ENCODE assay signal across 11 mouse cellular contexts in genomic region chr9:112725523-112725922, GRCm38 (mm10).
DNase-seq lines count a peak whose midpoint lies in the region; ATAC-seq and TF ChIP-seq lines count a peak whose summit lies in the region.
"Had no signal": no experiment of that assay in that cellular context is flagged by ENCODE, and none has a peak within 500 bp of the region (broad histone marks: within the 10 kb centered on the region; RNA-seq: fewer than 3 reads in every experiment).

No protein-coding gene starts in this region.

- no peaks in the 10 kb centered on the region for H3K27me3 ChIP-seq in intestine, postnatal 0 days (replicated peaks; ENCODE audit: control insufficient read depth, insufficient read depth, low read length)
- no peaks in the 10 kb centered on the region for H3K27me3 ChIP-seq in intestine, embryonic 15.5 days (replicated peaks)
- peaks cover 9% of the 10 kb centered on the region for H3K27me3 ChIP-seq in forebrain, embryonic 12.5 days
- H3K27me3 ChIP-seq: megakaryocyte, embryonic 14.5 days had no signal

- ATAC-seq in intestine, postnatal 0 days: no peak
- ATAC-seq in intestine, embryonic 15.5 days: no peak
- peak; percentile 68; the same call in 1 of the 2 replicates for ATAC-seq in forebrain, embryonic 12.5 days (ENCODE audit: low FRiP score)
- no peak for ATAC-seq in megakaryocyte-erythroid progenitor cell, adult 5-6 weeks (replicated peaks; ENCODE audit: low FRiP score, low TSS enrichment, poor library complexity, severe bottlenecking)

- peak; percentile 13 for DNase-seq in right cerebral cortex, postnatal 4 days
- no peak for DNase-seq in right cerebral cortex, postnatal 36 days (ENCODE audit: low spot score in 2 of 2)
- DNase-seq in retina, postnatal 1 day: peak; percentile 39
- DNase-seq in T-cell, adult 2 months (ENCODE audit: low spot score): no peak
- DNase-seq: cerebellum, adult 18-20 months; gastrocnemius, postnatal 25 days had no signal

- no peaks in the 10 kb centered on the region for H3K36me3 ChIP-seq in intestine, postnatal 0 days (ENCODE audit: control insufficient read depth, insufficient read depth)
- H3K36me3 ChIP-seq in intestine, embryonic 15.5 days: no peaks in the 10 kb centered on the region
- H3K36me3 ChIP-seq in forebrain, embryonic 12.5 days (replicated peaks): no peaks in the 10 kb centered on the region

- H3K4me1 ChIP-seq in intestine, postnatal 0 days (replicated peaks; ENCODE audit: control insufficient read depth, insufficient read depth, low read length): no peaks in the 10 kb centered on the region
- H3K4me1 ChIP-seq in intestine, embryonic 15.5 days (replicated peaks): no peaks in the 10 kb centered on the region
- peaks cover 4% of the 10 kb centered on the region; the same call in 1 of the 2 replicates for H3K4me1 ChIP-seq in forebrain, embryonic 12.5 days
- H3K4me1 ChIP-seq: megakaryocyte, embryonic 14.5 days had no signal

- peak; percentile 41 for TF ChIP-seq CTCF in intestine, postnatal 0 days (IDR thresholded peaks at IDR 0.05; ENCODE audit: low read depth)

- no peak overlapping the region for H3K27ac ChIP-seq in intestine, postnatal 0 days (ENCODE audit: low read depth, low read length)
- no peak overlapping the region for H3K27ac ChIP-seq in intestine, embryonic 15.5 days
- H3K27ac ChIP-seq in forebrain, embryonic 12.5 days: no peak overlapping the region

- no peaks in the 10 kb centered on the region for H3K9me3 ChIP-seq in intestine, postnatal 0 days (ENCODE audit: control insufficient read depth)
- H3K9me3 ChIP-seq in intestine, embryonic 15.5 days: no peaks in the 10 kb centered on the region
- H3K9me3 ChIP-seq in forebrain, embryonic 12.5 days: no peaks in the 10 kb centered on the region

- H3K9ac ChIP-seq in intestine, postnatal 0 days (ENCODE audit: low read depth, low read length): no peak overlapping the region
- no peak overlapping the region for H3K9ac ChIP-seq in intestine, embryonic 15.5 days
- H3K9ac ChIP-seq in forebrain, embryonic 12.5 days: no peak overlapping the region

- no peak overlapping the region for H3K4me2 ChIP-seq in intestine, postnatal 0 days (replicated peaks; ENCODE audit: low read depth)
- no peak overlapping the region for H3K4me2 ChIP-seq in intestine, embryonic 15.5 days (replicated peaks)
- H3K4me2 ChIP-seq in forebrain, embryonic 12.5 days: 0 out of 2 replicates have a peak overlapping the region, but pooled peaks have one; percentile 8

- no peak overlapping the region for H3K4me3 ChIP-seq in intestine, postnatal 0 days (ENCODE audit: low read depth, low read length)
- H3K4me3 ChIP-seq in intestine, embryonic 15.5 days (replicated peaks): no peak overlapping the region
- H3K4me3 ChIP-seq in forebrain, embryonic 12.5 days (replicated peaks): no peak overlapping the region
- H3K4me3 ChIP-seq: megakaryocyte, embryonic 14.5 days had no signal

- 40% methylated on average over 8 of the region's 8 CpGs for WGBS in intestine, postnatal 0 days
- 40% methylated on average over 8 of the region's 8 CpGs for WGBS in intestine, embryonic 15.5 days
- WGBS in forebrain, embryonic 12.5 days: 21% methylated on average over 8 of the region's 8 CpGs

Comparison
In these comparisons a context has a peak if more than half of its experiments do, and no peak if none do; other contexts are left out.
1. DNase-seq: peak in right cerebral cortex, postnatal 4 days (single experiment) and retina, postnatal 1 day (single experiment); none in right cerebral cortex, postnatal 36 days (0 of 2) and T-cell, adult 2 months (single experiment).